Mouse (Mus musculus): Measurements from ENCODE around the gene Gm47959. TPM values are rescaled to one million over a fixed set of nuclear protein-coding genes. Genes with fewer than 3 reads are reported as not detected.

Gm47959 gene
- total and polyA plus RNA-seq, 2 experiments from 2014 or later = not detected

GRCm38 (mm10) chr1:83044882-83045427 is 44.6 kb downstream of the Gm47959 start, which contains the start of gene Gm47969:
Gene Gm47969 (plus strand): TSS chr1:83044932.
- Histone ChIP-seq H3K9me3 (ENCODE audit: low read length) (no peaks in the 10 kb centered on the region), H3K27ac (no peak within 1 kb of the TSS), H3K36me3 (ENCODE audit: insufficient read depth, low read length) (no peaks in the 10 kb centered on the region), H3K4me3 (ENCODE audit: low read length) (no peak within 1 kb of the TSS), H3K4me1 (ENCODE audit: insufficient read depth, low read length) (no peaks in the 10 kb centered on the region), H3K27me3 (ENCODE audit: insufficient read depth, low read length) (no peaks in the 10 kb centered on the region), H3K9ac (replicated peaks; ENCODE audit: low read length) (no peak within 1 kb of the TSS), H3K4me2 (ENCODE audit: low read depth, low read length) (no peak within 1 kb of the TSS)
- ATAC-seq (no peak), DNase-seq (ENCODE audit: low spot score) (no peak)
- 81% methylated on average over 5 of the region's 5 CpGs for whole genome bisulfite sequencing
- TF ChIP-seq CTCF (IDR thresholded peaks at IDR 0.05; ENCODE audit: low read depth) = no peak

Other genes starting within 250 kb of the Gm47959 start
- gene Tm4sf20, start 232.1 kb upstream of the Gm47959 start, total RNA-seq (2014; rRNA removed) = not detected in 2 replicates
- not detected in 2 replicates for gene Tm4sf20, start 232.1 kb upstream of the Gm47959 start, polyA plus RNA-seq (2015; fragmentation: Nextera tagmentation; extraction: Ambion mirVana)
- not detected in 2 replicates for gene Gm47791, start 229.3 kb upstream of the Gm47959 start, total RNA-seq (2014; rRNA removed)
- gene Gm47791, start 229.3 kb upstream of the Gm47959 start, polyA plus RNA-seq (2015; fragmentation: Nextera tagmentation; extraction: Ambion mirVana) = not detected in 2 replicates
- gene Agfg1, start 161.1 kb upstream of the Gm47959 start, total RNA-seq (2014; rRNA removed) = 88.2 and 98.6 TPM in 2 replicates
- 20.7 TPM in 2 replicates for gene Agfg1, start 161.1 kb upstream of the Gm47959 start, polyA plus RNA-seq (2015; fragmentation: Nextera tagmentation; extraction: Ambion mirVana)
- gene A030005L19Rik, start 87.2 kb upstream of the Gm47959 start, total RNA-seq (2014; rRNA removed) = 0.97 TPM in 1 of 2 replicates, not detected in the other
- gene A030005L19Rik, start 87.2 kb upstream of the Gm47959 start, polyA plus RNA-seq (2015; fragmentation: Nextera tagmentation; extraction: Ambion mirVana) = not detected in 2 replicates
- gene A030014E15Rik, start 75.6 kb upstream of the Gm47959 start, total RNA-seq (2014; rRNA removed) = not detected in 2 replicates
- not detected in 2 replicates for gene A030014E15Rik, start 75.6 kb upstream of the Gm47959 start, polyA plus RNA-seq (2015; fragmentation: Nextera tagmentation; extraction: Ambion mirVana)
- gene Gm6217, start 69.1 kb upstream of the Gm47959 start, total RNA-seq (2014; rRNA removed) = not detected in 2 replicates
- not detected in 2 replicates for gene Gm6217, start 69.1 kb upstream of the Gm47959 start, polyA plus RNA-seq (2015; fragmentation: Nextera tagmentation; extraction: Ambion mirVana)
- not detected in 2 replicates for gene A030003K21Rik, start 57.2 kb upstream of the Gm47959 start, total RNA-seq (2014; rRNA removed)
- gene A030003K21Rik, start 57.2 kb upstream of the Gm47959 start, polyA plus RNA-seq (2015; fragmentation: Nextera tagmentation; extraction: Ambion mirVana) = not detected in 2 replicates
- gene Gm7544, start 44.5 kb upstream of the Gm47959 start, total RNA-seq (2014; rRNA removed) = not detected in 2 replicates
- not detected in 2 replicates for gene Gm7544, start 44.5 kb upstream of the Gm47959 start, polyA plus RNA-seq (2015; fragmentation: Nextera tagmentation; extraction: Ambion mirVana)
- gene Gm47955, start 40.3 kb upstream of the Gm47959 start, total RNA-seq (2014; rRNA removed) = not detected in 2 replicates
- not detected in 2 replicates for gene Gm47955, start 40.3 kb upstream of the Gm47959 start, polyA plus RNA-seq (2015; fragmentation: Nextera tagmentation; extraction: Ambion mirVana)
- gene Slc19a3, start 37.9 kb downstream of the Gm47959 start, total RNA-seq (2014; rRNA removed) = 1.5 and 1.8 TPM in 2 replicates
- 1.3 and 1.7 TPM in 2 replicates for gene Slc19a3, start 37.9 kb downstream of the Gm47959 start, polyA plus RNA-seq (2015; fragmentation: Nextera tagmentation; extraction: Ambion mirVana)
- gene Krtap28-10, start 41.9 kb downstream of the Gm47959 start, total RNA-seq (2014; rRNA removed) = not detected in 2 replicates
- not detected in 2 replicates for gene Krtap28-10, start 41.9 kb downstream of the Gm47959 start, polyA plus RNA-seq (2015; fragmentation: Nextera tagmentation; extraction: Ambion mirVana)
- not detected in 2 replicates for gene Gm47969, start 44.4 kb downstream of the Gm47959 start, total RNA-seq (2014; rRNA removed)
- gene Gm47969, start 44.4 kb downstream of the Gm47959 start, polyA plus RNA-seq (2015; fragmentation: Nextera tagmentation; extraction: Ambion mirVana) = not detected in 2 replicates
- not detected in 2 replicates for gene A030005K14Rik, start 58.8 kb downstream of the Gm47959 start, total RNA-seq (2014; rRNA removed)
- gene A030005K14Rik, start 58.8 kb downstream of the Gm47959 start, polyA plus RNA-seq (2015; fragmentation: Nextera tagmentation; extraction: Ambion mirVana) = not detected in 2 replicates
- gene Krtap28-13, start 60.4 kb downstream of the Gm47959 start, total RNA-seq (2014; rRNA removed) = not detected in 2 replicates
- gene Krtap28-13, start 60.4 kb downstream of the Gm47959 start, polyA plus RNA-seq (2015; fragmentation: Nextera tagmentation; extraction: Ambion mirVana) = not detected in 2 replicates
- gene Ccl20, start 116.2 kb downstream of the Gm47959 start, total RNA-seq (2014; rRNA removed) = not detected in 2 replicates
- gene Ccl20, start 116.2 kb downstream of the Gm47959 start, polyA plus RNA-seq (2015; fragmentation: Nextera tagmentation; extraction: Ambion mirVana) = not detected in 2 replicates
- gene Daw1, start 159.2 kb downstream of the Gm47959 start, total RNA-seq (2014; rRNA removed) = 0.94 and 1.5 TPM in 2 replicates
- 1.5 and 2.3 TPM in 2 replicates for gene Daw1, start 159.2 kb downstream of the Gm47959 start, polyA plus RNA-seq (2015; fragmentation: Nextera tagmentation; extraction: Ambion mirVana)